Mouse (Mus musculus) heart, postnatal 25 days (tissue): ENCODE measurements around the gene Tns3. TPM values are rescaled to one million over a fixed set of nuclear protein-coding genes. Genes with fewer than 3 reads are reported as not detected.

Experiments
- DNase-seq: peaks from one replicate; pipeline ENCODE4 v3.0.0; 2022; ENCODE audit warnings: low spot score
- intact Hi-C: fragments of 180-260 bp; cut with DNase I; formaldehyde crosslinking; loops from one replicate; pipeline ENCODE4 v1.15.1; 2025
- total RNA-seq, 2 experiments: library from RNA; stranded (reverse); gene quantifications; 2 replicates each; pipeline ENCODE4 v1.2.3; 2021

Gene Tns3
- total RNA-seq, 2 experiments from 2014 or later: 21.2 to 21.4 TPM

GRCm38 (mm10) chr11:8652792-8653645 lies 11.3 kb downstream of the Tns3 start:
- intact Hi-C loops: no loop called here

DNA sequence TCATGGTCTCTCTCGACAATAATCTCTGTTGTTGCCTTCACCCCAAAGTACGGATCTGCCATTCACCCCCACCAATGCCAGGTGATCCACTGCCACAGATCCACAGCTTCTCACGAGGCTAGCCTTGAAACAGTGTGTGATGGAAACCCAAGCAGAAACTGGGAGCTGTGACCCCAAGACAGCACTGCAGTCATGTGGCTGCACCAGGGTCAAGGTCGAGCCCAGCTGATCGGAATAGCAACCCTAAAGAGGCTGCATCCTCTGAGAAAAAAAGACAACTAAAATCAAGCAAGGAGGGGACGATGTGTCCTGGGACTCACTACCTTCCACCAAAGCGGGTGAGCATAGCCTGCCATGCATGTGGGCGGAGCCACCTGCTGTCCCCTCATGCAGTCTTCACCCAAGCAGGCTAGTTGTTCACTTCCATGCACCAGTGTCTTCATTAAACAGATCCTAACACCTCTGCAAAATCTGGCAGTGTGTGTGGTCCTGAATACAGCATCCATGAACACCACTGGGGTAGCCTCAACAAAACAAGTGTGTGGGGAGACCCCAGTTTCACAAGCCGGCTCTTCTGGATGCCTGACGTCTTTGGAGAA lies 12.1 kb downstream of the Tns3 start:
- DNase-seq: no peak
- intact Hi-C loops: no loop called here

More at GRCm38 (mm10) chr11:8652792-8653645, 11.3 kb downstream of the Tns3 start:
- DNase-seq: no peak

GRCm38 (mm10) chr11:8651448-8652035 lies 12.8 kb downstream of the Tns3 start:
- no peak for DNase-seq
- intact Hi-C loops: no loop called here

- intact Hi-C loops: no loop called here
These were observed 18.7 kb downstream of the Tns3 start for GRCm38 (mm10) chr11:8645609-8646008.

GRCm38 (mm10) chr11:8644272-8644671 lies 20.1 kb downstream of the Tns3 start:
- no peak for DNase-seq
- intact Hi-C loops: no loop called here

More at GRCm38 (mm10) chr11:8645609-8646008, 18.7 kb downstream of the Tns3 start:
- DNase-seq: no peak

- intact Hi-C loops: no loop called here
- DNase-seq: no peak
These were observed 22.6 kb downstream of the Tns3 start for GRCm38 (mm10) chr11:8641634-8642277.

DNA sequence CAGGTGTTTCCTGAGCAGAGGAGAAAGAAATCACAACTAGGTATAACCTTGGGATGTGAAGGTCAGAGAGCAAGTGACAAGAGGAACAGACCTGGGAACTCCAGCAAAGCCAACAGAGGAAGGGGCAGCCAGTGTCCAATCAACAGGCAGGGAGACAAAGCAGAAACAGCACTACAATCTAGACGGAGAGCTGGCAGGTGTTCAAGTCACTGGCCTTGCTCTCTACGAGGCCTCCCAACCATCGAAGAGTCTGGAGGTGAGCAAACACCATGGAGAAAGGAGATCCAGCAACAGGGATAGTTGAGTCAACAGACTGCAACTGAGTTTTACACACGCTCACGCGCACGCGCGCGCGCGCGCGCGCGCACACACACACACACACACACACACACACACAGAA lies 24.6 kb downstream of the Tns3 start:
- intact Hi-C loops: no loop called here
- DNase-seq: no peak

DNA sequence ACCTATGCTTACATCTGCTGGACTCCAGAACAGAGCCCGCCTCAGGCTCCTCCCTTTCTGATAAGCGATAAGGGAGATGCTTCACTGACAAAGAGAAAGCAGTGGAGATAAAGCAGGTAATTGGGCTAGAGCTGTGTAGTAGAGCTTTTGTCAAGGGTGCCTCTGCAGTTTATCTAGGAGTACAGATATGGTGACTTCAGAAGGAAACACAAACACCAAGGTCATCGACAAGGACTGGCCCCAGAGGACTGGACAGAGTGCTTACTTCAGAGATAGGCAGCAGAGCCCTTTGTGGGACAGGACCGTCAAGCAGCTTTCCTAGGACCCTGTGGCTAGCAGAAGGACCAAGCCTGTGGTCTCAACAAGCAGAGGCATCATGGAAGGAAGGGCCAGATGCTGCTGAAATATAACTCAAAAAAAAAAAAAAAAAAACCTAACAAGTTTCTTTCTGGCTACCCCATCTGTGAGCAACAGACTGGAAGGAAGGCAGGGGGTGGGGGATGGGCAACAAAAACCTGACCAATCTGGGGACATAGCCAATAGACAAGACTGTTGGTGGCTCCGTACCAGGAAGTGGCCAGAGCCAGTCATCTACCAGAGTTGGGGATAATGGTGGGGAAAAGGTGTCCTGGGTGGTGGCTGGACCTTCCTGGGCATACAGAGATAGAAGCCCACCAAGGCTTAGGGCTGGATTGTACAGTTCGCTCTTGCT lies 25.2 kb downstream of the Tns3 start:
- DNase-seq: no peak
- intact Hi-C loops: no loop called here

- intact Hi-C loops: no loop called here
- DNase-seq: no peak
These were observed 26.6 kb downstream of the Tns3 start for GRCm38 (mm10) chr11:8637469-8638447.

GRCm38 (mm10) chr11:8636680-8637079 lies 27.7 kb downstream of the Tns3 start:
- no peak for DNase-seq
- intact Hi-C loops: no loop called here

- no peak for DNase-seq
- intact Hi-C loops: no loop called here
These were observed 28.6 kb downstream of the Tns3 start for GRCm38 (mm10) chr11:8635778-8636177.

DNA sequence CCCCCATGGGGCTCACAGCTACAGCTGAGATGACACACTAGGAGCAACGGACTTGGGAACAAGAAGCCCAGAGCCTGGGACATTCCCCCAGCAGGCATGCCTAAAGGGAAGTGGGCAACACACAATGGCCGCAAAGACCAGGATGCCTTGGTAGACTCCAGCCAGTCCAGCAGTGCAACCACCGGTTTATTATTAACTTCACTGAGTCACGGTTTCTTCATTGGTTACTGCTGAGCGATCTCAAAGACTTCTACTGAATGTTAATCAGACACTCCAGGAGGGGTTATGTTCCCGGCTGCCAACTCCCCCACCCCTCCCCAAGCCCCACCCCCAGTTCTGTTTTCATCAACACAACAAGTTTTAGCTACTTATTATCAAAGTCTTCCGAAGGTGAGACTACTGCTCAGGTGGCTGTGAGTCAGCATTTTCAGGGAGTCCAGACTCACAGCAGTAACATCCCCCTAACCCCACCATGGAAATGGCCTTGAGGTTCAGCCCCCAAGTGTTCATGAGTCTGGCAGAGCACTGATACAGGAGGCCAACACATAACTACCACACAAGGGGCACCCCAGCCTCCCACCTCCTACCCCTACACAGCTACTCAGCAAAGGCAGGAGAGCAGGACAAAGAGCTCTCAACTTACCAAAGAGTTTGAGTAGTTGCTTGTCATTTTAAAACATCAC lies 29.5 kb downstream of the Tns3 start:
- intact Hi-C loops: no loop called here
- DNase-seq: no peak

DNA sequence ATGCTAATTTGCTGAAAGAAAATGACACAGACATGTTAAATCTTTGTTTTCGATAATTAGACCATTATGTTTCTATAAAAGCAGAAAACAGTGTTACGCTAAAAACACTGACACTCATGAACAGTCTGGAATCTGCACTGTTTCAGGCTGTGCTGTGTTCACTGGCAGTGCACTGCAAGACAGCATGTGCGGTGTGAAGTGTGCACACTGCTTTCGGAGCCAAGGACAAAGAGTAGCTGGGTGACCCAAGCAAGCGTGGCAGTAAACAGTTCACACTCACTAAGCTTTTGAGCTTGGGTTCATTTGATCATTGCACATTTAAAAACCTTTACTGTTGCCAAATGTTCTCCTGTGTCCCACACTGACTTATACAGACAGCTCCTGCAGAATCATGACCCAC lies 32.2 kb downstream of the Tns3 start:
- intact Hi-C loops: no loop called here
- DNase-seq: no peak

DNA sequence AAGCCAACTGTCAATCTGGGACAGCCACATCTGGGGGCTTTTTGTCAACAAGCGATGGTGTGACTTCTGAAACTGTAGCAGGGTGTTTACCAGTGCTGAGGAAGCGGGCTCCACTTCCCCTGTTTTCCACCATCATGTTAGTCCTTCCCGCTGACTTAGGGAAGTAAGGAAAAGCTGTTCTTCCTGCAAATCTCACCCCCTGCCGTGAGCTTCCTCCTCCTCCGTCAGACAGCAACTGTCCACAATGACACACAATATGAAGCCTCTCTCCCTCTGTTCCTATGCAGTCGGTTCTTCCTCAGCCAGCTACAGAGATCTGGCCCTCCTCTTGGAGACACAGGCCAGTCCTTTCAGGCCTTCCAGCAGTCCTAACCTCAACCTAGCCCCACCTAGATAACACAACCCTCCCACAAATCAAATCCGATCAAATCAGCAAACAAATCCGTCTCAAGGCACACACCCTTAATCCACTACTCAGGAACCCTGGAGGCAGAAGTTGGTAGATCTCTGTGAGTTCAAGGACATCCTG lies 34.4 kb downstream of the Tns3 start:
- intact Hi-C loops: no loop called here

DNA sequence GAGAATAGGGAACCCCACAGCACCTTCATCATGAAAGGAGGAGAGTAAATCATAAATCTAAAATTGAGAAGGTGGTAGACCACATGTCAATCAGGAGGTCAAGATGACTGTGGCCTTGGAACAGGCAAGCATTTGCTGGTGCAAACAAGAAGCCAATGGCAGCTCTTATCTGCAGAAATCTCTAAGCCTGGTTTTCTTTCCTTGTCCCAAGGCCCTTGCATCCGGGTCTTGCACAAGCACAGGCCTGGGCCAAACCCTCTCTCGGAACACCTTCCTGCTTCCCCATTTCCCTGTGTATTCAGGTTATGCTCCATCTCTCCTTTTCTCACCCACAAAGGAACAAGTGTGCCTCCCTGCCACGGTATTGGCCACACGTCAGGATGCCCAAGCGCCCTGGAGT lies 35.0 kb downstream of the Tns3 start:
- intact Hi-C loops: no loop called here
- DNase-seq: no peak

More for the DNA sequence above, 34.4 kb downstream of the Tns3 start:
- no peak for DNase-seq

- intact Hi-C loops: no loop called here
- DNase-seq: no peak
These were observed 35.5 kb downstream of the Tns3 start for GRCm38 (mm10) chr11:8628846-8629253.

DNA sequence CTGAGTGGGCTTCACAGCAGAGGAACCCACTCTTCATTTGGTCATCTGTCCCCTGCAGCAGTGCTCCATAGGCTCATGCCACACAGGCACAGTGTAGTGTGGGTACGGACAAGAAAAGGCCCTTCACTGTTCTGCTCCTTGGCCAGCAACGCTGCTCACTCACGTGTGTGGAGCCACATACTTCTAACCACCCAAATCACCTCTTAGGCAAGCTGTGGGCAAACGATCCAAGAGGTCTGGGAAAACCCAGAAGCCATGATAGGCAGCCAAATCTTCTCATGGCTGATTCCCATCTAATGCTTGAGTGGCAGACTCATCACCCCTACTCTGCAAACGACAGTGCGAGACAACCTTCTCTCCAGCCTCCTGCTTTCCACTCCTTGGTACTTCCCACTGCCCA lies 37.2 kb downstream of the Tns3 start:
- intact Hi-C loops: no loop called here
- DNase-seq: no peak

DNA sequence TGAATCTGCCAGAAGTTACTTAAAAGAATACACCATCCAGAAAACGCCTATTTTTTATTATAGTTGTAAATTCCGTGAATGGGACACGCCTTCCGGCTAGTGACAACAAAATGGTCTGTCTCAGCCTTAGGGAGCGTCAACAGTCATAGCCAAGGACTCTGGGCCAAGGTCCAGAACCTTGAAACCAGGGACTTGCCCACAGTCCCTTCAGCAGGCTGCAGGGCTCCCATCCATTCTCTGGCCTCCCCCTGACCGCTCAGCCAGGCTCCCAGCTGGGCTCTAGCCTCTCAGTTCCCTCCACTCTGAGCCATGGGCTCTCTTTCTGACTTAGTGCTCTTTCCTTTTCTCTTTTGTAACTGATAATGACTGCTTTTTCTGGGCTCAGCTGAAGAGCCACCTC lies 37.6 kb downstream of the Tns3 start:
- DNase-seq: no peak
- intact Hi-C loops: no loop called here
